Mouse (Mus musculus) testis, adult 10 weeks (tissue): Measurements from ENCODE around the gene Lce1a2. TPM values are rescaled to one million over a fixed set of nuclear protein-coding genes. Genes with fewer than 3 reads are reported as not detected.

Experiments used
- polyA plus RNA-seq: library from polyadenylated mRNA; stranded (reverse); fragments of 350-450 nt; fragmentation: Illumina TruSeq; extraction: RNeasy Lipid Tissue Mini Kit (QIAGEN cat#74804); gene quantifications from one replicate; pipeline ENCODE4 v1.2.3, GENCODE M21; 2014; ENCODE audit warnings: low read depth, low replicate concordance

The Lce1a2 gene
- not detected for polyA plus RNA-seq

DNA sequence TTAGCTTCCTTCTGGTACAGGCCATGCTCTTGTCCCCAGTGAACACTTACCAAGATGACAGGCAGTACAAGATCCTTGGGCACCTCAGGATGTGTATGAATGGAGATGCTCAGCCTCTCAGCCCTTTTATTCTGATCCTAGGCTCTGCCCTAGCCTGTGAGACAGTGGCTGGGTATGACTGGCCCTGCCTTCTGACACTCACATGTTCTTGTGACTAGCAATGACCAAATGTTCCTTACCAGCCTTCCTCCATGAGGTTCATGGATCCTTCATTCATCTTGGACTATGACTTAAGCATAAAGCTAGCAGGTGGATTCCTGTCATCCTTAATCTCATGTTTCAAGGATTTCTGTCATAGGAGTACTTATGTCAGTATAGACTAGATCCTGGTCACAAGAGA, at the start of gene Lce1a2:
Lce1a2 (minus strand) TSS at position 101 of the 400 bp plus-strand sequence.

DNA sequence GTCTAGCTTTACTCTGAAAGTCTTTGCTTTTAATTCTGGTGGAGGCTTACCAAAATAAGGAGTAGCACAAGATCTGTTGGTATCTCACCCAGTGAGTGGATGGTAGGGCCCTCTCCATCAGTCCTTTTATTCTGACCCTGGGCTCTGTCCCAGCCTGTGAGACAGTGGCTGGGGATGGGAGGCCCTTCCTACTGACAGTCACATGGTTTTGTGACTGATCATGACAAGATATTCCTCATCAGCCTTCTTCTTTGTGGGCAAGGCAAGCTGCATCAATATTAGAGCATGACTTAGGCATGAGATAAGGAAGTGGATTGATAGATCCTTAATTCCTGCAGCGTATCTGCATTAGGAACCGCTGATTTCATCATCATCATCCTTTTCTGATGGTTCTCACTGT, 38.9 kb upstream of the Lce1a2 start, which contains the start of gene Lce1e:
Lce1e (minus strand) TSS at position 101 of the 400 bp plus-strand sequence.

GRCm38 (mm10) chr3:92687110-92687509, 17.0 kb upstream of the Lce1a2 start, which contains the start of gene Lce1d:
Gene Lce1d, minus strand, starts transcription at chr3:92687210.

DNA sequence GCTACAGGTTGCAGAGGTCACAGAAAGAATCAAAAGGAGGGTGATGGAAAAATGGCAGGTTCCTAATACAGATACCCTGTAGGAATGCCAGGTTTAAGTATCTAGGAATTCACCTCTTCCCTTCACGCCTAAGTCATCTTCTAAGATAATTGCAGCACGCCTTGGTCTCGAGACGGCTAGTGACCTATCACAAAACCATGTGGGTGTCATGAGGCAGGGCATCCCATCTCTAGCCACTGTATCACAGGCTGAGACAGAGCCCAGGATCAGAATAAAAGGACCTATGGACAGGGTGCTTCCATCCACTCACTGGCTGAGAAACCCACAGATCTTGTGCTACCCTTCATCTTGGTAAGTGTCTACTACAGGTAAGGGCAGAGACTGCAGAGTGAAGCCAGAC, 8.8 kb upstream of the Lce1a2 start, which contains the start of gene Lce1c:
Lce1c (plus strand) TSS at position 301 of the 400 bp plus-strand sequence.

DNA sequence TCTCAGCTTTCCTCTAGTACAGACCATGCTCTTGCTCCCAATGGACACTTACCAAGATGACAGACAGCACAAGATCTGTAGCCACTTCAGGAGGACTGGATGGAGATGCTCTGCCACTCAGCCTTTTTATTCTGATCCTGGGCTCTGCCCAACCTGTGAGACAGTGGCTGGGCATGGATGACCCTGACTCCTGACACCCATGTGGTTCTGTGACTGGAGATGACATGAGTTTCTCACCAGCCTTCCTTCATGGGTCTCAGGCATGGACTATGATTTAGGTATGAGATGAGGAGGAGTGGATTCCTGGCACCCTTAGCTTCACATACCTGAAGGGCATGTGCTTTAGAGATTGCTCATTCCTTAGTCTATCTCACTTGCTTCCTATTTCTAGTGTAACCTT, 13.3 kb downstream of the Lce1a2 start, which contains the start of gene Lce1b:
Lce1b (minus strand) TSS at position 101 of the 400 bp plus-strand sequence.

GRCm38 (mm10) chr3:92648207-92648606, 21.9 kb downstream of the Lce1a2 start, which contains the start of gene Lce1a1:
Gene Lce1a1, minus strand, starts transcription at chr3:92648307.

DNA sequence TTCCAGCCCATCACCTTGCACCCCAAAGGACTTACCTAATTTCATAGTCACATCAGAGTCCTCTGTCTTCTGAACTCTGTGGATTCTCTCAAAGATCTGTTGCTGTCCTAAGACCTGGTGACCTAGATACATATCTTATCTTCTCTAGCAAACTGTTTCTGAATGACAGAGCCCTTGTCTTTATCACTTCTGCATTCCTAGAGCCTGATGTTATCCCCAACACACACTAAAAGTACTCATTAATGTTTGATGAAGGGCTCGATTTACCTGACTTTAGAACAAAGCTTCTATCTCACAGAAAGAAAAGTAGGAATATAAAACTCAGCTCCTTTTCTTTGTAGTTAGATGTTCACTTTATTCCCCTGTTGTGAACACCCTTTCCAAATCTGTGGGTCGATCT, 48.6 kb downstream of the Lce1a2 start, which contains the start of gene Lce6a:
Lce6a (minus strand) TSS at position 101 of the 400 bp plus-strand sequence.

Other genes starting within 250 kb of the Lce1a2 start
- gene Gm9774, start 240.9 kb downstream of the Lce1a2 start, polyA plus RNA-seq, result 5.4 TPM
- gene Sprr2k, start 237.7 kb downstream of the Lce1a2 start, polyA plus RNA-seq, result not detected
- gene Sprr1b, start 231.5 kb downstream of the Lce1a2 start, polyA plus RNA-seq, result not detected
- not detected for gene Sprr3, start 211.6 kb downstream of the Lce1a2 start, polyA plus RNA-seq
- gene Sprr1a, start 184.4 kb downstream of the Lce1a2 start, polyA plus RNA-seq, result not detected
- gene Sprr4, start 169.8 kb downstream of the Lce1a2 start, polyA plus RNA-seq, result not detected
- gene 2310046K23Rik, start 135.8 kb downstream of the Lce1a2 start, polyA plus RNA-seq, result not detected
- gene Ivl, start 96.6 kb downstream of the Lce1a2 start, polyA plus RNA-seq, result 0.21 TPM
- gene Smcp, start 81.3 kb downstream of the Lce1a2 start, polyA plus RNA-seq, result 4,960 TPM
- 0.48 TPM for gene 2210017I01Rik, start 62.8 kb downstream of the Lce1a2 start, polyA plus RNA-seq
- gene Lce6a, start 48.7 kb downstream of the Lce1a2 start, polyA plus RNA-seq, result 2.4 TPM
- gene Lce1a1, start 22.0 kb downstream of the Lce1a2 start, polyA plus RNA-seq, result not detected
- gene Lce1b, start 13.4 kb downstream of the Lce1a2 start, polyA plus RNA-seq, result not detected
- gene Lce1c, start 8.9 kb upstream of the Lce1a2 start, polyA plus RNA-seq, result not detected
- gene Lce1d, start 16.9 kb upstream of the Lce1a2 start, polyA plus RNA-seq, result not detected
- not detected for gene Lce1e, start 38.8 kb upstream of the Lce1a2 start, polyA plus RNA-seq
- not detected for gene Lce1f, start 50.0 kb upstream of the Lce1a2 start, polyA plus RNA-seq
- not detected for gene Gm38119, start 68.8 kb upstream of the Lce1a2 start, polyA plus RNA-seq
- gene Lce1g, start 82.0 kb upstream of the Lce1a2 start, polyA plus RNA-seq, result not detected
- not detected for gene Lce1h, start 94.8 kb upstream of the Lce1a2 start, polyA plus RNA-seq
- gene Lce1i, start 108.6 kb upstream of the Lce1a2 start, polyA plus RNA-seq, result not detected
- gene Lce1j, start 120.2 kb upstream of the Lce1a2 start, polyA plus RNA-seq, result not detected
- gene Lce1k, start 137.6 kb upstream of the Lce1a2 start, polyA plus RNA-seq, result not detected
- not detected for gene Kprp, start 156.9 kb upstream of the Lce1a2 start, polyA plus RNA-seq
- gene Lce1l, start 181.0 kb upstream of the Lce1a2 start, polyA plus RNA-seq, result not detected
- gene 2310050C09Rik, start 199.9 kb upstream of the Lce1a2 start, polyA plus RNA-seq, result not detected